8 mouse cellular contexts compared by ENCODE assay signal in genomic region chr2:133614672-133615071, GRCm38 (mm10).
A peak's percentile ranks its signal among the peaks of the same experiment; 100 is the strongest.
DNase-seq lines count a peak whose midpoint lies in the region; ATAC-seq and TF ChIP-seq lines count a peak whose summit lies in the region.

No protein-coding gene starts in this region.

- no peak overlapping the region for H3K4me2 ChIP-seq in intestine, postnatal 0 days (replicated peaks; ENCODE audit: low read depth)

- no peaks in the 10 kb centered on the region for H3K9me3 ChIP-seq in ES-E14 (ENCODE audit: control insufficient read depth, insufficient read depth, low read depth, low read length)
- H3K9me3 ChIP-seq in intestine, postnatal 0 days (ENCODE audit: control insufficient read depth), result no peaks in the 10 kb centered on the region

- intact Hi-C loops in heart, adult 2 months (cut with DNase I), result loop anchor here (5.0 kb wide), 1 partner anchor 868 kb away; no protein-coding TSS in a partner anchor

- H3K36me3 ChIP-seq in heart, adult 2 months (ENCODE audit: control insufficient read depth, insufficient read depth, low read length), result no peaks in the 10 kb centered on the region
- no peaks in the 10 kb centered on the region for H3K36me3 ChIP-seq in ES-E14 (ENCODE audit: control insufficient read depth, insufficient read depth, low read length, poor library complexity, severe bottlenecking)
- H3K36me3 ChIP-seq in intestine, postnatal 0 days (ENCODE audit: control insufficient read depth, insufficient read depth), result no peaks in the 10 kb centered on the region

- no peak for TF ChIP-seq EP300 in heart, adult 2 months (IDR thresholded peaks at IDR 0.05; ENCODE audit: insufficient read depth, low read depth, low read length)

- no peak overlapping the region for H3K9ac ChIP-seq in heart, adult 2 months (ENCODE audit: low read depth, low read length)
- H3K9ac ChIP-seq in ES-E14 (ENCODE audit: insufficient read depth, low read depth, low read length, poor library complexity, severe bottlenecking), result no peak overlapping the region; the same call in 1 of the 2 replicates
- no peak overlapping the region for H3K9ac ChIP-seq in intestine, postnatal 0 days (ENCODE audit: low read depth, low read length)

- no peak overlapping the region for H3K27ac ChIP-seq in heart, adult 2 months
- no peak overlapping the region for H3K27ac ChIP-seq in ES-E14 (ENCODE audit: insufficient read depth, low read depth, low read length, poor library complexity, severe bottlenecking)
- H3K27ac ChIP-seq in intestine, postnatal 0 days (ENCODE audit: low read depth, low read length), result no peak overlapping the region

- in situ Hi-C loops in ES-E14 (cut with MboI; ENCODE audit: low sequenced_read_pairs in 2 of 2, unreplicated experiment in 2 of 2), result no loop called here

- no peaks in the 10 kb centered on the region for H3K27me3 ChIP-seq in heart, adult 2 months (ENCODE audit: control insufficient read depth, insufficient read depth, low read length)
- no peaks in the 10 kb centered on the region for H3K27me3 ChIP-seq in intestine, postnatal 0 days (replicated peaks; ENCODE audit: control insufficient read depth, insufficient read depth, low read length)

- ATAC-seq in intestine, postnatal 0 days, result no peak

- WGBS in heart, adult 2 months, result 25% methylated on average over 4 of the region's 4 CpGs
- 30% methylated on average over 4 of the region's 4 CpGs for WGBS in intestine, postnatal 0 days

- DNase-seq in heart, adult 2 months, result no peak
- no peak for DNase-seq in heart, adult 8-10 months (ENCODE audit: low spot score)
- DNase-seq in ES-E14 (ENCODE audit: low read depth, low spot score), result peak; percentile 77
- DNase-seq in embryo, embryonic 10 days (ENCODE audit: low spot score), result peak; percentile 86
- DNase-seq in mesoderm, embryonic 11.5 days (ENCODE audit: low read depth, low spot score), result peak; percentile 78
- no peak for DNase-seq in right cerebral cortex, postnatal 10 days (ENCODE audit: low spot score in 2 of 2)
- no peak for DNase-seq in cerebellum, adult 9-10 months

- TF ChIP-seq CTCF in heart, adult 2 months (IDR thresholded peaks at IDR 0.05), result peak; percentile 65
- peak; percentile 91 for TF ChIP-seq CTCF in intestine, postnatal 0 days (IDR thresholded peaks at IDR 0.05; ENCODE audit: low read depth)

- no peak overlapping the region for H3K4me3 ChIP-seq in heart, adult 2 months
- H3K4me3 ChIP-seq in ES-E14 (ENCODE audit: insufficient read depth in 1 of 2, low read depth in 1 of 2, low read length in 2 of 2, poor library complexity in 1 of 2, severe bottlenecking in 1 of 2), result no peak overlapping the region
- H3K4me3 ChIP-seq in intestine, postnatal 0 days (ENCODE audit: low read depth, low read length), result no peak overlapping the region

- no peaks in the 10 kb centered on the region for H3K4me1 ChIP-seq in heart, adult 2 months (ENCODE audit: control insufficient read depth, insufficient read depth, low read length)
- no peaks in the 10 kb centered on the region for H3K4me1 ChIP-seq in ES-E14 (ENCODE audit: control insufficient read depth in 2 of 2, insufficient read depth in 2 of 2, low read length in 2 of 2, poor library complexity in 1 of 2)
- no peaks in the 10 kb centered on the region for H3K4me1 ChIP-seq in intestine, postnatal 0 days (replicated peaks; ENCODE audit: control insufficient read depth, insufficient read depth, low read length)

- TF ChIP-seq POLR2A in heart, adult 2 months (IDR thresholded peaks at IDR 0.05; ENCODE audit: insufficient read depth, low read depth, low read length), result no peak

- no peaks in the 10 kb centered on the region for H3K79me2 ChIP-seq in heart, adult 2 months (replicated peaks; ENCODE audit: control insufficient read depth, insufficient read depth, low read length)

TF ChIP-seq in ES-E14, 5 proteins besides CTCF, POLR2A, EP300 and RAD21:
- TF ChIP-seq MAFK (IDR thresholded peaks at IDR 0.05; ENCODE audit: insufficient read depth, low read depth, low read length) (no peak), ZNF384 (IDR thresholded peaks at IDR 0.05; ENCODE audit: low read depth, low read length) (no peak), ZC3H11A (IDR thresholded peaks at IDR 0.05; ENCODE audit: borderline replicate concordance, low read depth, low read length) (peak; percentile 45; the same call in 1 of the 2 replicates), CHD2 (IDR thresholded peaks at IDR 0.05; ENCODE audit: low read depth, low read length) (no peak)

Comparison
In these comparisons a context has a peak if more than half of its experiments do, and no peak if none do; other contexts are left out.
1. DNase-seq: peak in ES-E14 (single experiment), embryo, embryonic 10 days (single experiment) and mesoderm, embryonic 11.5 days (single experiment); none in heart, adult 2 months (0 of 2), heart, adult 8-10 months (single experiment), right cerebral cortex, postnatal 10 days (0 of 2) and cerebellum, adult 9-10 months (single experiment).